Mouse (Mus musculus) hindbrain, embryonic 11.5 days (tissue): ENCODE results near the gene Gfy. TPM values are rescaled to one million over a fixed set of nuclear protein-coding genes. Genes with fewer than 3 reads are reported as not detected.

Experiments used
- ATAC-seq: fragments of 200-750 bp; cut with Nextera tagmentation; 2 replicates; pipeline ENCODE4 v1.8.0; 2017; ENCODE audit warnings: mild to moderate bottlenecking, moderate TSS enrichment, moderate library complexity; ENCODE audit not compliant: low FRiP score
- DNase-seq: peaks from one replicate; pipeline ENCODE4 v3.0.0-alpha.2; 2015; ENCODE audit warnings: low spot score
- H3K27ac ChIP-seq: fragments of 300-500 bp; sonication (generic); 2 replicates; pipeline ENCODE4 v1.5.1; 2014; ENCODE audit warnings: mild to moderate bottlenecking, low read depth, low read length
- H3K27me3 ChIP-seq: fragments of 300-500 bp; sonication (generic); 2 replicates; pipeline ENCODE4 v1.6.1; 2014; ENCODE audit warnings: mild to moderate bottlenecking, low read length, moderate library complexity, mixed read lengths; ENCODE audit not compliant: control insufficient read depth, insufficient read depth
- H3K36me3 ChIP-seq: fragments of 300-500 bp; sonication (generic); 2 replicates; pipeline ENCODE4 v1.6.1; 2014; ENCODE audit warnings: mild to moderate bottlenecking, low read length, moderate library complexity, mixed read lengths; ENCODE audit not compliant: control insufficient read depth, insufficient read depth
- H3K4me1 ChIP-seq: fragments of 300-500 bp; sonication (generic); replicated peaks from 2 replicates; pipeline ENCODE4 v1.6.1; 2014; ENCODE audit warnings: low read length, mixed read lengths; ENCODE audit not compliant: control insufficient read depth, insufficient read depth
- H3K4me2 ChIP-seq: fragments of 300-500 bp; sonication (generic); replicated peaks from 2 replicates; pipeline ENCODE4 v1.6.1; 2014; ENCODE audit warnings: mild to moderate bottlenecking, low read depth, low read length
- H3K4me3 ChIP-seq: fragments of 300-500 bp; sonication (generic); 2 replicates; pipeline ENCODE4 v1.5.1; 2014; ENCODE audit warnings: low read depth, low read length
- H3K9ac ChIP-seq: fragments of 300-500 bp; sonication (generic); 2 replicates; pipeline ENCODE4 v1.6.1; 2014; ENCODE audit warnings: low read depth, low read length
- H3K9me3 ChIP-seq: fragments of 300-500 bp; sonication (generic); 2 replicates; pipeline ENCODE4 v1.6.1; 2016; ENCODE audit warnings: low read length; ENCODE audit not compliant: control insufficient read depth
- WGBS: fragments of 180-500 bp; shearing (Covaris S2); extraction: QIAGEN DNeasy Blood & Tissue Kit; methylation state at CpG from one replicate; pipeline ENCODE4 v1.1.7; 2014; 5-methylcytosine and 5-hydroxymethylcytosine counted together
- polyA plus RNA-seq: library from polyadenylated mRNA; unstranded; fragments of >200 nt; fragmentation: Nextera tagmentation; extraction: Ambion mirVana; gene quantifications from 2 replicates; pipeline ENCODE4 v1.2.1, GENCODE M21; 2014

The Gfy gene
- polyA plus RNA-seq, 1 experiment from 2014 or later, result not detected

DNA sequence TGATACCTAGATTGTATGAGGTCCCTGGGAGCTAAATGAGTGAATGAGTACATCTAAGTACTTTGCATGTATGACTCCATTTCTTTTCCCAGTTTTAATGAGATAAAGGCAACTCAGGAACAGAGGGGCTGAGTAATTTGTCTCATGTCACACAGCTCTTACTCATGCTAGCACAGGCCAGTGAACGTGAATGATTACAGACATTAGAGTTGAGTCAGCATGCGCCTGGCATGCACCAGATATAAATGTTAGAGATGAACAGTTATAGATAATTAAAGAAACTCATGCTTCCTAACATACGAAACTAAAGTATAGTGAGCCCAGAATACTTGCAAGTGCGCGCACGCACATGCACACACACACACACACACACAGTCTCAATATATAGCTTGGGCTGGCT lies 10.8 kb upstream of the Gfy start:
- ATAC-seq, result no peak
- WGBS, result 91% methylated on average over 6 of the region's 6 CpGs
- Histone ChIP-seq H3K4me2 (no peak overlapping the region), H3K9ac (no peak overlapping the region), H3K27me3 (peaks cover 5% of the 10 kb centered on the region; the same call in 1 of the 2 replicates), H3K36me3 (no peaks in the 10 kb centered on the region), H3K9me3 (no peaks in the 10 kb centered on the region), H3K4me1 (no peaks in the 10 kb centered on the region), H3K4me3 (no peak overlapping the region), H3K27ac (no peak overlapping the region)
- DNase-seq, result no peak

DNA sequence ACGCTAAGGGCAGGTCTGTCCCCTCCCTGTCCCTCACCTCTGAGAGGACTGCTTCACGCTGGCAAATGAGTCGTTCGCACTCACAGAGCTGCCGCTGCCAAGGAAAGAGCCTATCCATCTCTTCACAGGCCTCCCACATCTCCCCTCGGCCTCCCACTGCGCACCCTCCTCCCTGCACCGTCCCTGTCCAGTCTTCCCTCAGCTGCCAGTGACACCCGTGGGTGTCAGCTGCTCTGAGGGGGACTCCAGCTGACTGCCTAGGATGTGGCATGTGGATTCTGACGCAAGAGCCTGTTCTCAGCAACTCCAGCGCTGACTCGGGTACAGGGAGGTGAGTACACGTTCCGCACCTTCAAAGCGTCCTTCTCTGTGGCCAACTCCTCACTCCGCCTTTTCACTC lies 10.2 kb upstream of the Gfy start:
- DNase-seq (no peak), ATAC-seq (no peak)
- Histone ChIP-seq H3K4me3 (no peak overlapping the region), H3K4me1 (no peaks in the 10 kb centered on the region), H3K27me3 (peaks cover 5% of the 10 kb centered on the region; the same call in 1 of the 2 replicates), H3K9me3 (no peaks in the 10 kb centered on the region), H3K4me2 (no peak overlapping the region), H3K9ac (no peak overlapping the region), H3K36me3 (no peaks in the 10 kb centered on the region), H3K27ac (no peak overlapping the region)
- 62% methylated on average over 16 of the region's 16 CpGs for whole genome bisulfite sequencing

DNA sequence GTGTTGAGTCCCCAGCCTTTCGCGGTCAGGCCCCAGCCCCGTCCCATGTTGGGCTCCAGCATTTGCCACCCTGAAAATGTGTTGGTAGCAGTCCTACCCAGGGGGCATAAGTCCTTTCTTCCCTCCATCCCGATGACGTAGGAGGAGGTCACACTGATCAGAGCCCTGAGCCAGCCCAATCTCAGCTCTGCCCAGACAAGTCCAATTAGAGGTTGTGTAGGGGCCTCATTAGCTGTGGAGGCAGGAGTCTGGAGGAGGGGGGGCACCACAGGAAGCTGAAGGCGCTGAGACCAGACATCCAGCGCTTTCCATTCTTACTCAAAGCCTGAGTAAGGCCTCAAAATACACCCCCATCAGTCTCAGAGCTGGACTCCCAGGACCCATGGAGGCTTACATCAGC lies 6.6 kb upstream of the Gfy start:
- DNase-seq (no peak), ATAC-seq (no peak)
- Histone ChIP-seq H3K36me3 (no peaks in the 10 kb centered on the region), H3K27ac (no peak overlapping the region), H3K4me2 (no peak overlapping the region), H3K27me3 (peaks cover 40% of the 10 kb centered on the region), H3K9me3 (no peaks in the 10 kb centered on the region), H3K4me3 (no peak overlapping the region), H3K4me1 (peaks cover 3% of the 10 kb centered on the region; the same call in 1 of the 2 replicates), H3K9ac (no peak overlapping the region)
- WGBS, result 63% methylated on average over 7 of the region's 7 CpGs

DNA sequence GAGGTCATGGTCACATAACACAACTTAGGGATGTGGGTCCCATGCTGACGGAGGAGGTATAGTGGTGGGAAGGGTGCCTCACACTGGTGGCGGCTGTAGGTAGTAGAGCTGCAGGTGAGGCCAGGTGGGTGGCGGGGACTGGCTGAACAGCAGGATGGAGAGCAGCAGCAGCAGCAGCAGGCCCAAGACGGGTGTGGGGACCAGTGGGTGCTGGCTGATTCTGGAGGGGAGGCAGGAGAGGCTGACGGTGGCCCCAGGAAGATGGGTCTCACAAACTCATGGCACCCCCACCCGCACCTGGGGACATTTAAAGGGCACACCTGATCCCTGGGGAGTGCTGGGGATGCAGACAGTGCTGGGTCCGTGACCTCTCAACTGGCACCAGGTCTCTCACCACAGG lies 4.3 kb upstream of the Gfy start:
- H3K27ac ChIP-seq, result no peak overlapping the region
- no peaks in the 10 kb centered on the region for H3K36me3 ChIP-seq
- DNase-seq (no peak), ATAC-seq (no peak)
- H3K27me3 ChIP-seq, result peaks cover 57% of the 10 kb centered on the region
- no peak overlapping the region for H3K9ac ChIP-seq
- no peaks in the 10 kb centered on the region for H3K9me3 ChIP-seq
- H3K4me1 ChIP-seq, result peaks cover 3% of the 10 kb centered on the region; the same call in 1 of the 2 replicates
- no peak overlapping the region for H3K4me2 ChIP-seq
- no peak overlapping the region for H3K4me3 ChIP-seq
- 58% methylated on average over 7 of the region's 7 CpGs for WGBS

DNA sequence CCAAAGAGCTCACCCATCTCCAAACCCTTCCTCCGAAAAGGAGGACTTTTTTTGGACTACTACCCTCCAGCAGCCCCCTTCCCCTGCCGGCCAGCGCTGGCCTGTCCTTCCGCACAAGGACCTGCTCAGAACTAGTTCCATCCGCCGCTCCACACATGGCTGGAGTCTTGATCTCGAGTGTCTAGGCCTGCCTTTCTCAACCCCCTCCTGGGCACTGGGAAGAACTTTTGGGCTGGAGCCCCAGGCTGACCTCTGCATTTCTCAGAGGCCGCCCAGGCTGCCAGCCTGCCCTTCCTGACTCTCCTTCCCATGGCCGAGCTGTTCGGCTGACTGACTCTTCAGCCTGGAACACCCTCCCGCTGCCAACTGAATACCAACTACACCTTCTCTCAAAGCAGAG lies 3.2 kb upstream of the Gfy start:
- Histone ChIP-seq H3K36me3 (no peaks in the 10 kb centered on the region), H3K9me3 (no peaks in the 10 kb centered on the region), H3K27me3 (peaks cover 67% of the 10 kb centered on the region), H3K9ac (no peak overlapping the region), H3K4me2 (peak overlapping the region; percentile 17), H3K4me1 (peaks cover 3% of the 10 kb centered on the region; the same call in 1 of the 2 replicates), H3K27ac (no peak overlapping the region), H3K4me3 (peak overlapping the region; percentile 1)
- DNase-seq (no peak), ATAC-seq (peak; percentile 16; the same call in 1 of the 2 replicates)
- 18% methylated on average over 11 of the region's 11 CpGs for WGBS

DNA sequence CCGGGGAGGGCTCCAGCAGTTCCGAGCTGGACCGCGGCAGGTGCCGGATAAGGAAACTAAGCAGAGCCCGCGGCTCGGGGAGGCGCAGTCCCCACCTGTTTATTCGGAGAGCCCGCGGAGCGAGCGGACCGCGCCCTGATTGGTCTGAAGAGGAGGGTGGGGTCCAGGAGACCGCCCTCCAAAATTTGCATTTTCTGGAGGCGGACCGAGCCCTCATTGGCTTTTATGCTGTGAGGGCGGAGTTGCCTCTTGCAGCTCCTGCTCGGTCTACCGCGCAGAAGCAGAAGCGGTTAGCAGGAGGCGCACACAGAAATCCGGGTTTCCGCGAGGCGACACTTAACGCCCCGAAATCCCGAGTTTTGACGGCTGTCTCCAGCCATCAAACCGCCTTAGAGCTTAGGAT lies 2.8 kb upstream of the Gfy start:
- Histone ChIP-seq H3K9ac (no peak overlapping the region), H3K27ac (no peak overlapping the region), H3K4me1 (peaks cover 3% of the 10 kb centered on the region; the same call in 1 of the 2 replicates), H3K27me3 (peaks cover 71% of the 10 kb centered on the region), H3K4me3 (peak overlapping the region; percentile 8), H3K9me3 (no peaks in the 10 kb centered on the region), H3K4me2 (peak overlapping the region; percentile 24), H3K36me3 (no peaks in the 10 kb centered on the region)
- DNase-seq (peak; percentile 83), ATAC-seq (peak; percentile 78)
- WGBS, result under 1% methylated on average over 34 of the region's 34 CpGs

DNA sequence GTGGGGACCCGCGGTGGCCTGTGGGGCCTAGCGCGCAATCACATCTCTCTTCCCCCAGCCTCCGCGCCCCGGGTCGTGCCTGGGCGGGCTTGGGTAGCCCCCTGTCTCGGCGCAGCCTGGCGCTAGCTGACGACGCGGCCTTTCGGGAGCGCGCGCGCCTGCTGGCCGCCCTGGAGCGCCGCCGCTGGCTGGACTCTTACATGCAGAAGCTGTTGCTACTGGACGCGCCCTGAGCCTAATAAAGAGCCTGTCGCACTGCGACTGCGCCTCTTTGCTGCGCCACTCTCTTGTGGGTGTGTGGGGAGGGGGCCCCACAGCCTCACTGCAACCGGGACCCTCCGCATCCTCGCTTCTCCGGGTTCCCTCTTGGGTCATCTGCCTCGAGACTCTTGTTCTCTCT lies 2.2 kb upstream of the Gfy start:
- Histone ChIP-seq H3K4me2 (no peak overlapping the region; the same call in 1 of the 2 replicates), H3K4me1 (peaks cover 3% of the 10 kb centered on the region; the same call in 1 of the 2 replicates), H3K9ac (no peak overlapping the region), H3K27ac (no peak overlapping the region), H3K4me3 (0 out of 2 replicates have a peak overlapping the region, but pooled peaks have one; percentile 0), H3K9me3 (no peaks in the 10 kb centered on the region), H3K36me3 (no peaks in the 10 kb centered on the region), H3K27me3 (peaks cover 78% of the 10 kb centered on the region)
- 6% methylated on average over 32 of the region's 35 CpGs for WGBS
- ATAC-seq (no peak), DNase-seq (peak; percentile 38)

DNA sequence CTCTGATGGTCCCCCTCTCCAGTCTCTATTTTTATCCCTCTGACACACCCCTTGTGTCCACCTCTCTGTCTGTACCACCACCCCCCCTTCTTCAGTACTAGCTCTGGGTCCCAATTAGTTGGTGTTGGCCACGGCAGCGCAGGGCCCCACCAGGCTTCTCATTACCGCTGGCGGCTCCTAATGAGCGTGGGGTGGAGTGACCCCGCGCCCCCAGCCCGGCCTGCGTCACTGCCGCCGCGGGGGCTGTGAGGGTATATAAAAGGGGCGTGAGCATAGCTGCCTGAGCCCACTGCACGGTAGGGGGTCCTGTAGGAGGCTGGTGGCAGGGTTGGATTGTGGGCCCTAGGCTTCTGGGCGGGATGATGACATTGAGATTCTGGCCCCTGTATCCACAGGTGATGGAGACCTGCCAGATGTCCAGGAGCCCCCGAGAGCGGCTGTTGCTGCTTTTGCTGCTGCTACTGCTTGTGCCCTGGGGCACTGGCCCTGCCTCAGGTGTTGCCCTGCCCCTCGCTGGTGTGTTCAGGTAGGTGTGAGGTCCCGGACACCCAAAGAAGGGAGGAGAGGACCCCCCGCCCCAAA lies 1.6 kb upstream of the Gfy start, which contains the start of gene Pth2:
TSS of gene Pth2 (plus strand) at position 100 of the 582 bp plus-strand sequence.
- H3K27ac ChIP-seq, result no peak within 1 kb of the TSS
- H3K4me1 ChIP-seq, result peaks cover 3% of the 10 kb centered on the region; the same call in 1 of the 2 replicates
- H3K9ac ChIP-seq, result no peak within 1 kb of the TSS
- no peak for DNase-seq
- ATAC-seq, result no peak
- no peak within 1 kb of the TSS; the same call in 1 of the 2 replicates for H3K4me2 ChIP-seq
- H3K27me3 ChIP-seq, result peaks cover 83% of the 10 kb centered on the region
- 22% methylated on average over 17 of the region's 20 CpGs for WGBS
- H3K9me3 ChIP-seq, result no peaks in the 10 kb centered on the region
- H3K4me3 ChIP-seq, result 0 out of 2 replicates have a peak within 1 kb of the TSS, but pooled peaks have one; percentile 0
- H3K36me3 ChIP-seq, result no peaks in the 10 kb centered on the region

DNA sequence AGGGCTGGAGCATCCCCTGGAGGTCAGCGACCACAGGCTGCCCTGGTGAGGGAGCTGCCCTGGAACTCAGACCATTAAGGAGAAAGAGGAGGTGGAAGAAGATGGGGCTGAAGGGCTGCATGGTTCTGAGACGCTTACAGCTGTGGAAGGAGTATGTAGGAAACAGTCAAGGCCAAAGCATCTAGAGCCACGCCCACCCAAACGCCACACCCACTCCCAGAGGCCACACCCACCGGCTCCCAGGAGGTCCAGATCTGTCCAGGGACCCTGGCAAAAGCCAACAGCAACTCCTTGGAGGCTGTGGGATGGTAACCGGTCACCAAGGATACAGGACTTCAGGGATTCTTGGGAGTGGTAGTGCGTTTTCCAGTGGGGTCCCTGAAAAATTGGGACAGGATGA lies 819 bp downstream of the Gfy start:
- Histone ChIP-seq H3K4me2 (no peak overlapping the region), H3K4me3 (no peak overlapping the region), H3K9me3 (no peaks in the 10 kb centered on the region), H3K4me1 (peaks cover 9% of the 10 kb centered on the region; the same call in 1 of the 2 replicates), H3K36me3 (no peaks in the 10 kb centered on the region), H3K27me3 (peaks cover 96% of the 10 kb centered on the region), H3K27ac (no peak overlapping the region), H3K9ac (no peak overlapping the region)
- no peak for DNase-seq
- ATAC-seq, result no peak
- 24% methylated on average over 7 of the region's 7 CpGs for WGBS
